Mouse (Mus musculus): ENCODE measurements around the gene Gm21897. TPM values are rescaled to one million over a fixed set of nuclear protein-coding genes. Genes with fewer than 3 reads are reported as not detected.

Gm21897 gene
- polyA plus RNA-seq, 1 experiment, result not detected

GRCm38 (mm10) chr16:15359110-15359782, 42.0 kb downstream of the Gm21897 start:
- no peak overlapping the region for H3K27ac ChIP-seq (ENCODE audit: control insufficient read depth, insufficient read depth, low read depth, low read length)
- H3K4me1 ChIP-seq (ENCODE audit: control insufficient read depth, insufficient read depth, low read length), result no peaks in the 10 kb centered on the region
- no peaks in the 10 kb centered on the region for H3K36me3 ChIP-seq (ENCODE audit: control insufficient read depth, insufficient read depth, low read length)

GRCm38 (mm10) chr16:15360825-15361224, 43.6 kb downstream of the Gm21897 start:
- no peak overlapping the region for H3K4me3 ChIP-seq (ENCODE audit: control insufficient read depth, low read depth, low read length)
- H3K36me3 ChIP-seq (ENCODE audit: control insufficient read depth, insufficient read depth, low read length), result no peaks in the 10 kb centered on the region
- H3K4me1 ChIP-seq (ENCODE audit: control insufficient read depth, insufficient read depth, low read length), result no peaks in the 10 kb centered on the region
- no peaks in the 10 kb centered on the region for H3K27me3 ChIP-seq (ENCODE audit: control insufficient read depth, insufficient read depth, low read length)
- no peak for TF ChIP-seq CTCF (IDR thresholded peaks at IDR 0.05; ENCODE audit: control insufficient read depth, insufficient read depth, insufficient replicate concordance, low read depth, low read length)
- no peak for TF ChIP-seq POLR2A (IDR thresholded peaks at IDR 0.05; ENCODE audit: control insufficient read depth, low read depth, low read length)
- no peak overlapping the region for H3K27ac ChIP-seq (ENCODE audit: control insufficient read depth, insufficient read depth, low read depth, low read length)

More at GRCm38 (mm10) chr16:15359110-15359782, 42.0 kb downstream of the Gm21897 start:
- no peak for TF ChIP-seq POLR2A (IDR thresholded peaks at IDR 0.05; ENCODE audit: control insufficient read depth, low read depth, low read length)
- TF ChIP-seq CTCF (IDR thresholded peaks at IDR 0.05; ENCODE audit: control insufficient read depth, insufficient read depth, insufficient replicate concordance, low read depth, low read length), result no peak
- H3K27me3 ChIP-seq (ENCODE audit: control insufficient read depth, insufficient read depth, low read length), result no peaks in the 10 kb centered on the region
- no peak overlapping the region for H3K4me3 ChIP-seq (ENCODE audit: control insufficient read depth, low read depth, low read length)

Data from testis, adult 2 months (tissue).